Mouse (Mus musculus) urinary bladder, adult 18-20 months (tissue): ENCODE results near the gene Gadd45gip1.
A peak's percentile ranks its signal among the peaks of the same experiment; 100 is the strongest.

Experiments used
- DNase-seq, 2 experiments: peaks; one replicate each; pipeline ENCODE4 v3.0.0; 2022; ENCODE audit warnings: low spot score in 2 of 2, mixed read lengths in 2 of 2

Gene Gadd45gip1

GRCm38 (mm10) chr8:84832034-84832717 is 854 bp downstream of the Gadd45gip1 start:
- DNase-seq = peak; percentile 63 to 84

GRCm38 (mm10) chr8:84832759-84833742 is 1.7 kb downstream of the Gadd45gip1 start:
- DNase-seq = no peak

- no peak for DNase-seq
Measured at GRCm38 (mm10) chr8:84834002-84834865, 2.9 kb downstream of the Gadd45gip1 start.

- no peak for DNase-seq
Measured at GRCm38 (mm10) chr8:84834866-84835855, 3.8 kb downstream of the Gadd45gip1 start.

GRCm38 (mm10) chr8:84837149-84837911 is 6.0 kb downstream of the Gadd45gip1 start:
- DNase-seq = no peak

- no peak for DNase-seq
Measured at GRCm38 (mm10) chr8:84837912-84838470, 6.7 kb downstream of the Gadd45gip1 start.

- DNase-seq = no peak
Measured at GRCm38 (mm10) chr8:84838513-84838912, 7.2 kb downstream of the Gadd45gip1 start.

GRCm38 (mm10) chr8:84839411-84839810 is 8.1 kb downstream of the Gadd45gip1 start:
- DNase-seq = no peak

GRCm38 (mm10) chr8:84839875-84840247 is 8.5 kb downstream of the Gadd45gip1 start:
- no peak for DNase-seq

- peak; percentile 75 to 84 for DNase-seq
Measured at GRCm38 (mm10) chr8:84840248-84840999, 9.1 kb downstream of the Gadd45gip1 start, which contains the start of gene Rad23a. Rad23a (minus strand) TSS chr8:84840665.

GRCm38 (mm10) chr8:84841514-84841913 is 10.2 kb downstream of the Gadd45gip1 start:
- DNase-seq = no peak

GRCm38 (mm10) chr8:84844397-84845070 is 13.2 kb downstream of the Gadd45gip1 start:
- DNase-seq = no peak

- DNase-seq = no peak
Measured at GRCm38 (mm10) chr8:84845355-84846093, 14.2 kb downstream of the Gadd45gip1 start.

- no peak for DNase-seq
Measured at GRCm38 (mm10) chr8:84846094-84846721, 14.9 kb downstream of the Gadd45gip1 start.

GRCm38 (mm10) chr8:84846722-84847572 is 15.6 kb downstream of the Gadd45gip1 start, which contains the start of gene Calr:
Calr (minus strand) TSS chr8:84846934.
- DNase-seq = peak; percentile 94 to 100
